Mouse (Mus musculus) liver, embryonic 14 days (tissue): ENCODE measurements around the gene Lhpp. TPM values are rescaled to one million over a fixed set of nuclear protein-coding genes. Genes with fewer than 3 reads are reported as not detected.

Experiments used
- polyA plus RNA-seq: library from polyadenylated mRNA; depleted of rRNA; stranded (reverse); fragments of >200 nt; gene quantifications from 2 replicates; pipeline ENCODE4 v1.2.3, GENCODE M21; 2012; rRNA removed

Lhpp gene
- polyA plus RNA-seq = 5.2 and 5.7 TPM in 2 replicates

GRCm38 (mm10) chr7:132610468-132611318 lies at the start of gene Lhpp:
Lhpp (plus strand) TSS chr7:132610638.

GRCm38 (mm10) chr7:132576116-132576650 lies 34.3 kb upstream of the Lhpp start, which contains the start of gene Oat:
Oat (minus strand) TSS chr7:132576398.

GRCm38 (mm10) chr7:132599071-132599975 lies 11.1 kb upstream of the Lhpp start, which contains the start of gene Nkx1-2:
Nkx1-2 (minus strand) TSS chr7:132599637.

Other genes starting within 250 kb of the Lhpp start
- 38.9 and 42.5 TPM in 2 replicates for gene Oat, start 34.2 kb upstream of the Lhpp start, polyA plus RNA-seq
- not detected in 2 replicates for gene Nkx1-2, start 11.0 kb upstream of the Lhpp start, polyA plus RNA-seq
- gene Fam53b, start 203.2 kb downstream of the Lhpp start, polyA plus RNA-seq = 9.9 and 12.2 TPM in 2 replicates
- 14.1 and 15.2 TPM in 2 replicates for gene Eef1akmt2, start 242.0 kb downstream of the Lhpp start, polyA plus RNA-seq
- 6.9 and 8.9 TPM in 2 replicates for gene Abraxas2, start 248.6 kb downstream of the Lhpp start, polyA plus RNA-seq